Mouse (Mus musculus) embryo, embryonic 11.5 days (tissue): ENCODE measurements around the gene Ubox5.

Experiments used
- DNase-seq: peaks from one replicate; pipeline ENCODE4 v3.0.0-alpha.2; 2012; ENCODE audit warnings: low read depth, low spot score

Gene Ubox5

DNA sequence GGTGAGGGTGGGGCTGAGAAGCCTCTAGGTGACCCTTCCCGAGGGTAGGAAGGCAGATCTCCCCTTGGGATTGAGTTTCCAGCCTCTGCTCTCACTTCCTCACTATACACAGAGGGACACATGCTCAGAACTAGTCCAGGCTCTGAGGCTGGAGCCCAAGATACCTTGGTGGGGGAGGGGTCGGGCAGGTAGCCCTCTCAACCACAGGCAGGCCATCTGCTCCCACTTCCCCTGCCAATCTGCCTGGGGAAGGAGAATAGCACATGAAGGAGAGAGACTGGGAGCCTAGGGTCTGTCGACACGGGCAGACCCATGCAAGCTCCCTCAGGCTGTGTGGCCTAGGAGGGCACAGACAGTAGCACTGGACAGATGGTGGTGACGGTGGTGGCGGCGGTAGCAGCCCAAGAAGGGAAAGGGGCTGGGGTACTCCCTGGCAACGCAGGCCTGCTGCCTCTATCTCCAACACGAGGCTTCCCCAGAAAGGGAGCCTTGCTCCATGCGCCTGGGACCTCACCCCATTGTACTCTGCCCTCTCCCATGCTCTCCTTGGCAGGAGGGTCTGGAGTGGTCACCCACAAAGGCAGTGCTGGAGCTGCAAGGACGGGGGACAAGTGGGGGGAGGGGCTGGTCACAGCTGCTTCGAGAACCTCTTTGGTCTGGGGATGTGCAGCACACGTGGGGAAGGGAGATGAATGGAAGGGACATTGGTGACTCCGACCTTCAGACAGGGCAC is 4.3 kb upstream of the Ubox5 start:
- DNase-seq = no peak

DNA sequence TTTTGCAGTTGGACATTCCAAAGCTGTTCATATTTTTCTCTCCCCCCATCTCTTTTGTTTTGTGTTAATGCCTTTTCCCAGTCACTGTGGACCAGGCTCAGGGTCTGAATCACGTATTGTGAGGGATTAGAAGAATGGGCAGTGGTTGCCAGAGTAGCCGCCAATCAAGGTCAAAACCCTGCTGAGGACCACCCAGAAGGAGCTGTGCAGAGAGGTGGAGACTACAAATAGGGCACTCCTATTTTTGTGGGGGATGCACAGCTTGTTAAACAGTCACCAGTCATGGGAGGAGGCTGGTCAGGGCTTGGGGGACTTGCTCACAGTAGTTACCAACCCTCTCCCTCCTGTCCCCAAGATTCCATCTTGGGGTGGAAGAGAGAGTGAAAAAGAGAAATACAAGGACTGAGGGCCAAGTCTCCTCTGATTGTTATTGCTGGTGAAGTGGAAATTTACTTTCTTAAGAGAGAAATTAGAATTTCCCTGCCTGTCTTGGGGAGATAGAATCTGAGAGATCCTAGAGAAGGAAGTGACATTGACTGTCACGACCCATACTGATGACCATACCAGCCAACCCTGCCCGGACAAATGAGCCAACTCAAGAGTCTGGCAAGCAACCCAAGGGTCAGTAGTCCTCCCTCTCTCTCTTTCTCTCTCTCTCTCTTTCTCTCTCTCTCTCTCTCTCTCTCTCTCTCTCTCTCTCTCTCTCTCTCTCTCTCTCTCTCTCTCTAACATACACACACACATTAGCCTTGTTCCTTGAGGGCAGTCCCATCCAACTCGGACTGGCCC is 3.2 kb upstream of the Ubox5 start:
- no peak for DNase-seq

DNA sequence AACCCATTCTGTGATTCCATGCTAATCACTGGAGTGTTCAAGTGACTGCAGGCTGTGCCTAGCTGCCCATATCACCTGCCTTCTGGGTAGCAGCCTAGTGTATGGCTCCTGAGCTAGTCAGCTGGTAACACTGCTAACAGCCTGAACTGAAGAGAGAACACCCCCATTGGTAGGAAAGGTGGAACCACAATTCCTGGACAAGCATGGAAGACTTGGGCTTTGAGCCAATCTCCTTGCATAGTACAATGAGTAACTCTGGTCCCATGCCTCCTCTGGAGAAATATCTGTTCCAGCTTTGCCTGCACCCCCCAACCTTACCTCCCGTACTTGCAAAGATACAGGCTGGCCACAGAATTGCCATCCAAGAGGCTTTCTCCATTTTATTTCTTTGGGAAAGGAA is 2.6 kb upstream of the Ubox5 start:
- DNase-seq = no peak

DNA sequence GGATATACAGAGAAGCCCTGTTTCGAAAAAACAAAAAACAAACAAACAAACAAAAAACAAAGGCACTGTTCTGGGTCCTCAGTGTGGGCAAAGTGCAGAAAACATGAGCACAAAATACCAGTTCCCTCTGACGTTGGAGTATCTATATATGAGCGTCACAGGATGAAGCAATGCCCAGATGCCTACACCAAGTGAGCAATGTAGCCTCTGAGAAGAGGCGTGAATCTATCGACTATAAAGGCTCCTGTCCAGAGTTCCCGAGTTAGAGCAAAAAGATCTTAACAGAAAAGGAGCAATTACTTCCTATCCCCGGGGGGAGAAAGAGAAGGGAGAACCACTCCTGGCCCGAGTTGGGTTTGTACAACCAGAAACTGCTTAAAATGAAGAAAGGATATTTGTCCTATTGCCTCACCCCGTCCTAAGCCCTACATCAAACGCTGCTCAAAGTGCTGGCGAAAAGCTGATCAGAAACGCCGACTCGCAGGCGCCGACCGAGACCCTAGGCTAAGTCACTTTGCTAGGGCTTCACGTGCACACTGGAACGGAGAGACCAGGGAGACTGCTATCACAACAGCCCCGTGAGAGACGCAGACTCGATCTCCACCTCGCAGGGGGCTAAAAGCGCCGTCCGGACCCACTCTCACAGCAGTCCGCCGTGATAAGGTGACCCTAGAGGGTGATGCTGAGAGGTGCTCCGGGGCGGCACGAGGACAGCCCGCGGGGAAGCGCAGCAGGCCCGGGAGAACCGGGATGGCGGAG is 579 bp downstream of the Ubox5 start:
- no peak for DNase-seq

DNA sequence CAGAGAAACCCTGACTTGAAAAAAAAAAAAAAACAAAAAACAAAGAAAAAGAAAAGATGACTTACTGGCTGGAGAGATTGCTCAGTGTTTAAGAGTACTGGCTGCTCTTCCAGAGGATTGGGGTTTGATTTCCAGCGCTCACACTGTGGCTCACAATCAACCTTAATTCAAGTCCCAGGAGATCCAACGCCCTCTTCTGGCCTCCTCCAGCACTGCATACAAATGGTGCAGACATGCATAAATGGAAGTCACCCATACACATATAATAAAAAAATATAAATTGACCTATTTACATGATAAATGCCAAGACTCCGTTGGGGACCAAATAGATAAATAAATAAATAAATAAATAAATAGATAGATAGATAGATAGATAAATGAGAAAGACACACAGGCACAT is 1.4 kb downstream of the Ubox5 start:
- DNase-seq = no peak

DNA sequence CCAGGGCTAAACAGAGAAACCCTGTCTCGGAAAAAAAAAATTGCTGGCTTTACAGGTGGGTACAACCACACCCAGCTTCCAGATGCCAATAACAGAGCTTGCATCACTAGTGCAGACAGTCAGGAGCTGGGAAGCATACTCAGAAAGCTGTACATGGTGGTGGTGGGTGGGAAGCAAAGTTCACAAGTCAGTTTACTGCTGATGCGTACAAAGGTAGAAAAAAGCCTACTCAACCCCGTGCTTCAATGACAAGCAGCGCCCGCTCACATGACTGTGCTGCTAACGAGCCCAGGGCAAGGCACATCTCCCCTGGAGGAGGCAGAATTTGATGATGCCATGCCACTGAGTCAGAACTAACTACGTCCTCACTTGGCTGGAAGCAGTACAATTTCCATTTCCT is 10.9 kb downstream of the Ubox5 start:
- DNase-seq = no peak

DNA sequence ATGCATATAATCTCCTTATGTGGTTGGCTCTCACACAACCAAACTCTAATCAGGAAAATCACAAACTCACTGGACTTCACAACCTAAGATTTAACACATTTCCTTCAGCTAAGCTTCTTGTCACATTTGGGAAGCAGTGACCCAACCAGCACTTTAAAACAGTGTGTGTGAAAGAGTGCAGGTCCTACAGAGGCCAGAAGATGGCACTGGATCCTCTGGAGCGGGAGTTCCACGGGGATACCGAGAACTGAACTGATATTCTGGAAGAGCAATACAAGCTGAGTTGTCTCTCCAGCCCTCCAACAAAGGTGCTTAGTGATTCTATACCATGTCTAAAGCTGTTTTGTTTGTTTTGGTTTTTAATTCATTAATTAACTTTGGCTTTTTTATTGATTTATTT is 16.7 kb downstream of the Ubox5 start:
- DNase-seq = no peak

DNA sequence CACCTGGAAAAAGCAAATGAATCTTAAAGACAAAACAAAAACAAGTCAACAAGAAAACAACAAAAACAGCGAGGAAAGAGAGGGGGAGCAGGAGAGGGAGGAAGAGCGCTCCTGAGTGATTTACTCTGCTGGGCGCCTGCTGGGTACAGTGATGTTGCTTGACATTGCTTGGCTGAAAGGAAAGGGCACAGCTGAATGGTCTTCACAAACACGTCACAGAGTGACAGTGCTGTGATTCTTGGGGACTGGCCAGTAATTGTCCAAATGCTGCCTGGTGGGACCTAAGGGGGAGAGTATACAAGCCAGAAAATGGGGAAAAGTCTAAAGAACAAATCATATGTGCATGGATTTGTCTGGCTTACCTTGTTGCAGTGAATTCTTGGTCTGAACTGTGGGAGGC is 27.6 kb downstream of the Ubox5 start:
- DNase-seq = no peak

DNA sequence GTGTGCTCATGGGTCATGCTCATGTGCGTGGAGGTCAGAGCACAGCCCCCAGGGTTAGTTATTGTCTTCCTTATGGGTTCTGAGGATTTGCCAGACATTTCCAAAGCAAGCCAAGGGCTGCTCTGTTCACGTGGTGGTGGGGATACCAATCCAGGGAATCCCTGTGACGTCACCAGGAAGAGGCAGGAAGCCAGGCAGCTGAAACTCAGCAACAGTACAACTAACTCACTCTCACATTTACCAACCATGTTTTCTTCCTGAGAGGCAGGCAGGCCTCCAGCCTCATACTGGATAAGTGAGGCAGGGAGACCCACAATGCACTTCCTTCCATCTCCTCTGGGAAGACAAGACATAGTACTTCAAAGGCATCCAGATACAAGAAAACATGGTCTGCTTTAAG is 31.4 kb downstream of the Ubox5 start:
- DNase-seq = no peak

DNA sequence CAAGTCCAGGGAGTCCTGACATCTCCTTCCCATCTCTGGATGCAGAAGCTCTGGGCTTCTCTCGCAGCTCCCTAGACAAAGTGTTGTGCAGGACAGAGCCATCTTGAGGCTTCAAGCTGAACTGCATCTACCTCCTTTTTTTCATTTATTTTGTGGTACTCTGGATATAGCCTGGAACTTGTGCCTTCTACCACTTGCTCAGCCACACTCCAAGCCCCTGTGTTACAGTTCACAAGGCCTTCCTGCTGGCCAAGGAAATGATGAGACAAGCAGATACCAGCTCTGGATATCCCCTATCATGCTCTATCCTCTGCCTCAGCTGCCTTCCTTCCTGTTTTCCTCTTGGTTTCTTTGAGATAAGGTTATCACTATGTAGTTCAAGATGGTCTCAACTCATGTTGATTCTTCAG is 32.2 kb downstream of the Ubox5 start:
- DNase-seq = no peak

DNA sequence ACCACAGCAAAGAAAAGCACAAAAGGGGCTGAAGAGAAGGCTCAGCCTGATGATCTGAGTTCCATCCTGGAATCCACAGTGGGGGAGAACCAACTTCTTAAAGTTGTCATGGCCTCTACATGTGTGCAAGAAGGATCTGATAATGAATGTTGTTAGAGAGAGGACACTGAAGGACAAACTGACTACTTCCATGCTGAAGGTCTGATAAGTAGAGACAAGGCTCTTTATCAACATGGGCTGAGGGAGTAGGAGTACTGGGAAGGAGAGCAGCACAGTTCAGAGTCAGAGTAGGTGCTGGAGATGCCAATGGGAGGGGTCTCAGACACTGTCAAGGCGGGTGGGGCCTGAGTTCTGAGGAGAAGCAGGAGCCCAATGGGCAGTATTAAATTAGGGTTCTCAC is 34.2 kb downstream of the Ubox5 start:
- DNase-seq = no peak

DNA sequence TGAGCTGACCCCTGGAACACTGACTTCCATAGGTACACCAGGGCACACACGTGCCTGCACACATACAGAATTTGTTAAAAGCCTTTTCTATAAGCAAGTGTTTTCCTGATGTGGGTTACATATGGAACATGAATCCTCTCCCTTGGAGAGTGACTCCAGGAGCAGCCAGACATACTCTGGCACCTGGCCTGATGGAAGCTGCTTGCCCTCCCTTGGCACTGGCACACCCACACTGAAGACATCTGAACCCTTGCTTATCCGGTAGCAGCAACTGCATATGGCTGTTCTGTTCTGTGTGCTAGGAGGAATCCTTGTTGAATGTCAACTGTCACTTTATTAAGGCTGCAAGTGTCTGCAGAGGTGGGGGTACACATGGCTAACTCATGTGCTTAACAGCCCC is 38.8 kb downstream of the Ubox5 start:
- no peak for DNase-seq

DNA sequence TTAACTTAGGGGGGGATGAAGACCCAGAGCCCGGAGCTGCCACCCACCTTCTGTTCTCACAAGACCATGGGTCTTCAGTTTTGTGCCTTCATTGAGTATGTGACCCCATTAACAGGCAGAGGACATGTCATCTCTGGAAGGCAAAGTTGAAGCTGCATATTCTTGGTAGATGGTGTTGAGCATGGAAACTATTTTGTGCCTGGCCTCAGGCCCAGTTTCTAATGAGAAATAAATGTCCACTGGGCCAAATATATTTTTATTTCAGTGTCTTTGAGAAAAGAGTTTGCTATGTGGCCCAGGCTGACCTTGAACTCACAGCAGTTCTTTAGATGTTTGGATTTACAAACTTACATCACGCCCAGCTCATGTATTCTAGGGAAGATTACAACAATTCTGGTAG is 40.1 kb downstream of the Ubox5 start:
- no peak for DNase-seq

DNA sequence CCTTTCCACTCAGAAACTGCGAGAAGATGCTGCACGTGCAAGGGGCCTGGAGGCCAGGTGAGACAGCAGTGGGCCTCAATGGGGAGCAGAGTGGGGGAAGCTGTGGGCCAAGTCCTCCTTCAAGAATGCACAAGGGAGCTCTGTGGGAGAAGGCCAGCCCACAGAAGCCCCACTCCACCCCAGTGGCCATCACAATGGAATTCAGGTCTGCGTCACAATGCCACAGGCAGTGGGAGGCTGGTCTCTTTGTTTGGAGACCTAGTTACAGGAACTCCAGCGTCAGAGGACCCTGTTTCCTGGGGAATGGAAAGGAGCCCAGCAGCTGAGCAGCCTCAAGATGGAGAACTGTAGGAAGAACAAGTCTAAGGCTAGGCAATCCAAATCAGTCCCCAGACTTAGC is 40.7 kb downstream of the Ubox5 start:
- DNase-seq = no peak

DNA sequence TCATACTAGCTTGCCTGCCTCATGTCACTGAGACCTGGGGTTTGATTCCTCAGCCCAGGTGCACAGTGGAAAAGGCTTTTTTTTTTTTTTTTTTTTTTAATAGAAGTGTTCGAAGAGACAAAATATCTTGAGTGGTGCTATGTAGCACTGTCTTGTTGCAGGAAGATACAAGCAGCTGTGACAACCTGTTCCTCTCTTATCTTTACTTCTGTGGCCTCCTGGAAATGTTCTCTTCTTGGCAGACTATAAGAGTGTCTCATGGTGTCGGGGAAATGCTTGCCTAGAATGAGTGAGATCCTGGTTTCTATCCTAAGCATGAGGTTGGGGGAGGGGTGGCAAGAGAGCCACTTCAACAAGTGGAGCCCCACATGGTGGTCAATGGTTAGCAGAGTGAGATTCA is 41.5 kb downstream of the Ubox5 start:
- no peak for DNase-seq

DNA sequence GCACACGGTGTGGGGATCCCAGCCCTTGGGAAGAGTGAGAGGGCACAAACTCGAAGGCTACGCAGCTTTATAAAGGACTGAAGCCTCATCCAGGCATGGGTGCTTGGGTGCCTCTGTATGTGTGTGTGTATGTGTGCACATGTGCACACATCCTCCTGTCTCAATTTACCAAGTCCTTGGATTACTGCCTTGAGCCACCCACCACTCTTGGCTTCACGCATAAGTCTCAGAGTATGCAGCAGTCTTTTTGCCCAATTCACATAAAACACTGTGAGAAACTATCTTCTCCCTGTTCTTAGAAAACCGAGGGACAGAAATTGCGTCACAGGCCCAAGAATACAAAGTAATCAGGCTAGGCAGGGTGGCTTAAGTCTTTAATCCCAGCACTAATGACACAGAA is 43.8 kb downstream of the Ubox5 start:
- DNase-seq = no peak

DNA sequence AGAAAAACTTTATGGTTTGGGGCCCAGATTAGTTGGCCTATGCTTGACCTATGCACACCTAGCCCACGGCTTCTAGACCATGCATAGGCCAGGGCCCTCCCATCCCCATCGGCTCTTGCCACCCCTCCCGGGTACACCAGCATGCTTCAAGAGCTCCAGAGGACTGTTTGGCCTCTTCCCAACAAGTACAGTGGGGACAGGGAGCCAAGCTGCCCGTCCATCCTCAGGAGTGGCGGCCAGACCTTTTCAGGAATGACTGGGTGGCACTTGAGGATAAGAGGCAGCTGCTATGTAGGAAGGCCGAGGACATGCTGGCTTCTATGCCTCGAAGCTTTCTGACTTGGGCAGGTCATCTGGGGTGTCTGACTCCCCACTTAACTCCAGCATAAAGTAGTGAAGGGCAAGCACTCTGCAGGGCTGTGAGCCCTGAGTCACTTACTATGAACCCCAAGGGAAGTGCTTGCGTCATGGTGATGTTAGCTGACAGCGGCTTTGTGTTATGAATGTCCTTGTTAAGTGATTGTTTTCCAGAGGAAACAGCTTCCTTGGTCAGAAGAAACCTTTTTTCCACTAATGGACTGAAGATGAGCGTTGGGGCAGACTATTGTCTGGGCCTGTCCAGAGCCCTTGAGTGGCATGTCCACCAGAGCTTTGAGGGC is 45.8 kb downstream of the Ubox5 start:
- DNase-seq = no peak

DNA sequence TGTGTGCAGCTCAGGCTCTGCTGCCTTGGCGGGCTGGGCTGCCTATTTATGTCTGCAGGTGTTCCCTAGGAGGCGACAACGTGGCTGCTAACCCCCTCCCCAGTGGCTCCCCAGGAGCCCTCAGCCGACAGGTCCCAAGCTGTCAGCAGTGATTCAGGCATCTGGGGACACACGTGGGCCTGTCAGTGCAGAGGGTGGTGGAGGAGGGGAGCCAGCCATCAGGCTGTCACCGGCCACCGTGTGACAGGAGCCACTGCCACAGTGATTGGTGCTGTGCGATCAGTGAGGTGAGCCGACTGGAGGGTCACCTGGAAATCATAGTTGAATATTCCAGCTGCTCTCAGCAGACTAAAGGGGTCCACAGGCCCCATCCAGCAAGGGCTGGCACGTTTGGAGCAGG is 47.3 kb downstream of the Ubox5 start, which contains the start of gene Avp:
Avp (minus strand) TSS at position 3 of the 400 bp plus-strand sequence.
- no peak for DNase-seq

DNA sequence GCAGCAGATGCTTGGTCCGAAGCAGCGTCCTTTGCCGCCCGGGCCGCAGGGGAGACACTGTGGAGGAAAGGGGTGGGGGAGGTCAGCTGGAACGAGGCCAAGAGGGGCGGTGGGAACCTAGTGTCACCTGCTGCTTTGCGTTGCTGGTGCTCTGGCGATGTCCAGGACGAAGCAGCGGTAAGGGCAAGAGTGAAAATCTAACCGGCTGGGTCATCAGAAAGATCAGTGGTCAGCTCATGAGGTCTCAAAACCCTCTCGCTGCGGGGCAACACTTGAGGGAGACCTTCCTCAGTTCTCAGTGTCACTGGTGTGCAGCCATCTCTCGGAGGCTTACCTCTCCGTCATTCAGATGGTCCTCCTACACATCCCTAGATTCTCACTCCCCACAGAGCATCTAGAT is 48.6 kb downstream of the Ubox5 start:
- DNase-seq = no peak

DNA sequence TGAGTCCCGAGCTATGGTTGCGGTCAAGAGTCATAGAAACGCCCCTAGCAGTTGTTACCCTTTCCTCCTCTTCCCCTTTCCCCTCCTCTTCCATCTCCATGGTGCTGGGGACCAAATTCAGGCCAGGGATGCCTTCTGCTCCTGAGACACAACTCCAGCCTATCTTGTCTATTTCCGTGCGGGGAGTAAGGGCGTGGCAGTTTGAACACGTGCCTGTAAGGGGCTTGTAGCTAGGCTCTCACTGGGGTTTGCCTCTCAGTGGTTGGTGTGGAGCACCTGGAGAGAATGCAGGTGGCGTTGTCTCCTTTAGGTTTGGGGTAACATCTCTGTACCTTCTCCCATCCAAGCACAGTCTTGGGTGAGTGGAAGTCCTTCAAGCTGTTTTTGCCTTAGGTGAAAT is 50.0 kb downstream of the Ubox5 start:
- no peak for DNase-seq

DNA sequence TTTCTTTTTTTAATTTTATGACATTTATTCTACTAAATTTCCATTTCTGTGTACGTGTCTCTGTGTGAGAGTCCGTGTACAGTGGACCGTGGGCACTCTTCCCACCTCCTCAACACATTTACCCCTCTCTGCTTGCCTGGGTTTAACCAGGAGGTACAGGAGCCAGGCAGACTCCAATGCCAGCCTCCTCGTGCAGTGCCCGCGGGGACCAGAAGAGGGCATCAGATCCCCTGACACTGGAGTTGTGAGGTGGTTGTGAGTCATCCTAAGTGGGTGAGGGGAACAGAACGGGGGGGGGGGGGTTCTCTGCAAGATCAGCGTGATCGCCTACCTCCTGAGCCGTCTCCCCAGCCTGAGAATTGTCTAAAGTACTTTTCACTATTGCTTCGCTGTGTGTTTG is 51.7 kb downstream of the Ubox5 start:
- DNase-seq = no peak

DNA sequence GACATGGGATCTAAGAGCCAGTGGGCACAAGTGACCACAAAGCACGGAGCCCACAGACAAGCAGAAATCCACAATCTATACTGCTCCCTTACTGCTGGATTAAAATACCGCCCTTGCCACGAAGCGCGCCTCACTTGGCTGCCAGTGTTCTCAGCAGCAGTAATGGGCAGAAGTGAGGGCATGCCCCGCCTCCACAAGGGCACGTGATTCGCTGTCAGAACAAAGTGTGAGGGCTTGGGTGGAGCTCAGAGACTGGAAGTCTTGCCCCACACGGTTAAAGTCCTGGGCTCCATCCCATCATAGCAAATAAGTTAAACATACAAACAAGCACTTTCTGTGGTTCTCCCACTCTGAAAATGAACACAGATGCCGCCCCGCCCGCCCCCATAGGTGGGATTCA is 52.2 kb downstream of the Ubox5 start:
- no peak for DNase-seq
